ENCODE assay signal across 12 mouse cellular contexts in genomic region chr8:91111868-91112477, GRCm38 (mm10).
"Had no signal": no experiment of that assay in that cellular context is flagged by ENCODE, and none has a peak within 500 bp of the region (broad histone marks: within the 10 kb centered on the region; RNA-seq: fewer than 3 reads in every experiment).

No protein-coding gene starts in this region.

- DNase-seq: kidney, adult 2 months; kidney, postnatal 10 days; kidney, postnatal 36 days; liver, embryonic 13.5 days; lung, adult 2 months; lung, postnatal 14 days; lung, postnatal 4 days; thymus, adult 18-20 months had no signal

- H3K4me3 ChIP-seq: liver, embryonic 13.5 days; midbrain, embryonic 12.5 days; midbrain, embryonic 15.5 days; neural tube, embryonic 13.5 days had no signal

- ATAC-seq: intestine, embryonic 16.5 days; midbrain, embryonic 15.5 days had no signal

- H3K27ac ChIP-seq: liver, embryonic 13.5 days; midbrain, embryonic 12.5 days; midbrain, embryonic 15.5 days; neural tube, embryonic 13.5 days had no signal
